Mouse (Mus musculus) midbrain, embryonic 14.5 days (tissue): ENCODE measurements at regions not wholly inside any gene's neighbourhood (a gene's known extent, or its start where the extent isn't known, plus 50 kb on each side); places are given as distances from the start of the nearest gene placed in this dataset.

Source experiments
- ATAC-seq: fragments of 200-750 bp; cut with Nextera tagmentation; 2 replicates; pipeline ENCODE4 v1.8.0; 2017; ENCODE audit warnings: moderate number of reproducible peaks, moderate library complexity; ENCODE audit not compliant: low FRiP score, low TSS enrichment
- DNase-seq: peaks from one replicate; pipeline ENCODE4 v3.0.0-alpha.2; 2015
- H3K27ac ChIP-seq: fragments of 300-500 bp; sonication (generic); replicated peaks from 2 replicates; pipeline ENCODE4 v1.5.1; 2014; ENCODE audit warnings: mild to moderate bottlenecking, low read depth, low read length, moderate library complexity
- H3K27me3 ChIP-seq: fragments of 300-500 bp; sonication (generic); 2 replicates; pipeline ENCODE4 v1.6.1; 2014; ENCODE audit warnings: low read length, control low read depth, mixed read lengths; ENCODE audit not compliant: control insufficient read depth, insufficient read depth
- H3K36me3 ChIP-seq: fragments of 300-500 bp; sonication (generic); 2 replicates; pipeline ENCODE4 v1.6.1; 2014; ENCODE audit warnings: low read length, control low read depth; ENCODE audit not compliant: control insufficient read depth, insufficient read depth
- H3K4me1 ChIP-seq: fragments of 300-500 bp; sonication (generic); 2 replicates; pipeline ENCODE4 v1.6.1; 2014; ENCODE audit warnings: mild to moderate bottlenecking, antibody characterized with exemption, low read length, control low read depth; ENCODE audit not compliant: control insufficient read depth, insufficient read depth
- H3K4me2 ChIP-seq: fragments of 300-500 bp; sonication (generic); 2 replicates; pipeline ENCODE4 v1.6.1; 2014; ENCODE audit warnings: mild to moderate bottlenecking, low read length, moderate library complexity
- H3K4me3 ChIP-seq: fragments of 300-500 bp; sonication (generic); replicated peaks from 2 replicates; pipeline ENCODE4 v1.5.1; 2014; ENCODE audit warnings: low read depth, low read length
- H3K9ac ChIP-seq: fragments of 300-500 bp; sonication (generic); replicated peaks from 2 replicates; pipeline ENCODE4 v1.6.1; 2014; ENCODE audit warnings: mild to moderate bottlenecking, low read length, moderate library complexity
- H3K9me3 ChIP-seq: fragments of 300-500 bp; sonication (generic); 2 replicates; pipeline ENCODE4 v1.6.1; 2016; ENCODE audit warnings: low read length, control low read depth, mixed read lengths; ENCODE audit not compliant: control insufficient read depth
- WGBS: fragments of 180-500 bp; shearing (Covaris S2); extraction: QIAGEN DNeasy Blood & Tissue Kit; methylation state at CpG from one replicate; pipeline ENCODE4 v1.1.7; 2014; 5-methylcytosine and 5-hydroxymethylcytosine counted together

DNA sequence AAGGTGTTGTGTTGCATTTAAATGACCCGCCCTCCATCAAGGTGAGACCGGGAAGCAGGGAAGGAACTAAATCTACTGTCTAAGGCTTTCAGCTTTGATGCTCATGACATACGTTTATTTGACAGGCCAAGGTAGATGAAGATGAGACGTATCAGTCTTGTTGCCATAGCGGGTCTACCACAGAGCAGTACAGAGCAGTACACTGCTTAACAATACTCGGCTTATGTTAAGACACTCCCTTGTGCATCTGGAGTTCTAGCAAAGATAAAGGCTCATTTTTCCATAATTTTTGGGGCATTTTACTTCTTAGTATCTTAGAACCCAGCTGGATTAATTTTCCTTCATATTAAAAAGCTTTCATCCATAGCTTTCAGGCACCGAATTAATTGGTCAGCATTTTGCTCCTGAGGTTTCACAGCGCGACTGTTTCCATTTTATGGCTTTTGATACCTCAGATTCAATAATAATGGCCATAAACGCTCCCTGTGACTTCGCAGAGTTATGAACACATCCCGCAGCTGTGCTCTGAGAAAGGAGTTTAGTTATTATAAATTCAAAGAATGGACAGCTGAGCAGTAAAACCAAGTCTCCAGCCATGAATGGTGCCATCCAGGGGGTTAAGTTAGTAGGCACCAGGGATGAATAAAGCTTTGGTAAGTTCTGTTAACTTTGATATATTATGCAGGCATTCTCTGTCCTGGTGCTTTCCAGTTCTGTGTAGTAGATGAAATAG, 85.0 kb upstream of the Pld5 start:
- Histone ChIP-seq H3K4me3 (no peak overlapping the region), H3K4me1 (peaks cover 17% of the 10 kb centered on the region; the same call in 1 of the 2 replicates), H3K27ac (no peak overlapping the region), H3K27me3 (no peaks in the 10 kb centered on the region), H3K36me3 (no peaks in the 10 kb centered on the region), H3K9ac (no peak overlapping the region), H3K9me3 (no peaks in the 10 kb centered on the region), H3K4me2 (no peak overlapping the region)
- 78% methylated on average over 12 of the region's 12 CpGs for WGBS
- DNase-seq, result no peak
- no peak for ATAC-seq

DNA sequence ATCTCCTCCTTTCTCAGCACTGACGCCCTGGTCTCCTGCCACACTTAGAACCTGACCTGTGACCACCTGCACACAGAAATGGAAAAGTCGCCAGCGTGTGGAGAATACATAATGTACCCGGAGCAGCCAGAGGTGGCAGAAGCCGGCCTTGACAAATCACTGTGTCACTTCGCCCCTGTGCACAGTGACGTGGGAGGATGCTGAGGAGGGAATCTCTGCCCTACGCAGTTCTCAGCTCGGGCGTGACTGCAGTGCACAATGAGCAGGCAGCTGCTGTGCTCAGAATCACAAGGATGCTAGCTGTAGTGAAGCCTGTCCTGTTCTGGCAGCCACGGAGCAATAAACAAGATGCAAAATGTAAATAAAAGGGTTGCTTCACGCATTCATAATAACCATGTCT, 80.2 kb upstream of the Pld5 start:
- 18% methylated on average over 12 of the region's 12 CpGs for whole genome bisulfite sequencing
- H3K9ac ChIP-seq, result peak overlapping the region; percentile 24; the same call in 1 of the 2 replicates
- no peak overlapping the region for H3K4me3 ChIP-seq
- H3K27ac ChIP-seq, result peak overlapping the region; percentile 66
- H3K4me2 ChIP-seq, result peak overlapping the region; percentile 41
- no peaks in the 10 kb centered on the region for H3K27me3 ChIP-seq
- H3K36me3 ChIP-seq, result no peaks in the 10 kb centered on the region
- DNase-seq, result peak; percentile 84
- no peaks in the 10 kb centered on the region for H3K9me3 ChIP-seq
- ATAC-seq, result peak; percentile 91
- H3K4me1 ChIP-seq, result peaks cover 21% of the 10 kb centered on the region; the same call in 1 of the 2 replicates

DNA sequence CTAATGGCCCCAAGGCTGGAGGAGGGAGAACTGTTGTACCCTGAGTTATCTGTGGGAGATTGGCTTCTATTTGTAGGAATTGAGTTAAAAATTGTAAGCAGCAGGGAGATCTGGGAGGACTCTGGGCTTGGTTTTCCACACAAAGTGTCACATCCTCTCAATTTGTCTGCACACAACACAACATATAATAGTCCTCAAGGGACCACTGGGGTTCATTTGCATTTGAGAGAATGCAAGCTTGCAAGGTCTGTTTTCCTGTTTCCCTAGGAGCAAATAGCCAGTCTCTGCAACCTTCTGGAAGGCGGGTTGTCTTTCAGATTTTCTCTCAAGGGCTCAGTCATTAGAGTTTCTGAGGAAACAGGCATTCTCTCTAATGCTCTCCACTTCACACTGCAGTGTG, 79.8 kb upstream of the Pld5 start:
- Histone ChIP-seq H3K4me1 (peaks cover 21% of the 10 kb centered on the region; the same call in 1 of the 2 replicates), H3K27ac (peak overlapping the region; percentile 66), H3K9ac (peak overlapping the region; percentile 24; the same call in 1 of the 2 replicates), H3K36me3 (no peaks in the 10 kb centered on the region), H3K4me2 (peak overlapping the region; percentile 41), H3K4me3 (no peak overlapping the region), H3K9me3 (no peaks in the 10 kb centered on the region), H3K27me3 (no peaks in the 10 kb centered on the region)
- 38% methylated on average over 1 of the region's 1 CpGs for WGBS
- ATAC-seq (peak; percentile 9; the same call in 1 of the 2 replicates), DNase-seq (peak; percentile 54)

DNA sequence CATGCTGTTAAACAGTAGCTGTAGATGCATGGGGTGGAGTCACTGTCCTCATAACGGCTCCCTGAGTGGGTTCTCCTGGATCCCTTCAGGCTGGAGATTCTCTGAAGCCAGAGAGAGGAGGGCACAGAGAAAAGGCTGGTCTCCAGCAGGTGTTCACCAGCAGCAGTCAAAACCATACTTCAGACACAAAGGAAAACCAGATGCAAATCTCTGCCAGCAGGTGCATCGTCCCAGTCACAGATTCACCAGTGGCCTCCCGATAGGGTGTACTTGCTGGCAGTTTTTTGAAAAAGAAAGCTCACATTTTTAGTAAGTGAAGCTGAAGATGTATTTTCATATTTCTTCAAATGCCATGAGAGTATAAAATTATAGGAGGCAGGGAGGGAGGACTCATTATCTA, 77.6 kb upstream of the Pld5 start:
- WGBS, result 75% methylated on average over 3 of the region's 3 CpGs
- Histone ChIP-seq H3K4me2 (no peak overlapping the region), H3K4me3 (no peak overlapping the region), H3K9me3 (no peaks in the 10 kb centered on the region), H3K27me3 (no peaks in the 10 kb centered on the region), H3K9ac (no peak overlapping the region), H3K36me3 (no peaks in the 10 kb centered on the region), H3K4me1 (peaks cover 21% of the 10 kb centered on the region; the same call in 1 of the 2 replicates), H3K27ac (no peak overlapping the region)
- DNase-seq (no peak), ATAC-seq (no peak)

DNA sequence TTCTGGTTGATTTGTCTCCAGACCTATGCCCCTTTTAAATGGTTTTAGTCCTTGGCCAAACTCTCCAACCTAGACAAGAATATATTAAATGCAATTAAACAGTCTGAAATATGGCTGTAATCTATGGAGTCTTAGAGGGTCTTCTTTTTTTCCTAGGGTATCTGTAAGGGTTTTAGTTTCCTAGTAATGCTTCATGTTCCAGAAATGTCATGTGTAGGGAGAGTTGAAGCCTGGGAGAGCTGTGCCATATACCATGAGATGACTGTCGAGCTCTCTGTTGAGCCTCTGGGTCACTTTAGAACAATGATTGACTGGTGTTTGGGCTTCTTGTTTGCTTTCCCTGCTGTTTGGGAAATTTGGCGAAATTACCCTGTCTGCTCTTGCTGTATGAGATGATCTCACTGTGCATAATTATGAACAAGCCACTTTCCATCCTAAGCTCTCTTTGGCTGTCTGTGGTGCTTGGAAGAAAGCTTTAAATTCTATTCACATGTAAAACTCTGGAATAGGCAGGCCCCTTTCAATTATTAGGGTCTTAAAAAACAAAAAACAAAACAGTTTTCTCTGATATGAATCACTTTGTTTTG, 74.9 kb upstream of the Pld5 start:
- no peak overlapping the region for H3K4me3 ChIP-seq
- no peak for DNase-seq
- WGBS, result 46% methylated on average over 2 of the region's 2 CpGs

DNA sequence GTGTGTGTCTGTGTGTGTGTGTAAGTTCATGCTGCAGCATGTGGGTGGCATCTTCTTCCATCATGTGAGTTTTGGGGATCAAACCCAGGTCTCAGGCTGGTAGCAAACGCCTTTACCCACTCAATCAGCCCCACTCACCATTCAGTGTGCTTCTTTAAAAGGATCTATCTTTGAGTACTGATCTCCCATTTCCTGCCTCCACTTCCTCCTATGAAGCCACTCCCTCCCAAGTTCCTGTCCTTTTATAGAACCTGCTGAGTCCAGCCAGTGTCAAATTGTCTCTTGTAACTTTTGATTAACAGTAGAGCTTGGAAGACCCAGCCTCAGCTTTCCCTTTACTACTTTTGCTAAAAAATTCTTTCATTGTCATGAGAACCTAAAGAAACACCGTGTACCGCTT, 73.0 kb upstream of the Pld5 start:
- no peaks in the 10 kb centered on the region for H3K27me3 ChIP-seq
- no peaks in the 10 kb centered on the region for H3K36me3 ChIP-seq
- ATAC-seq, result no peak
- no peak overlapping the region for H3K27ac ChIP-seq
- WGBS, result 85% methylated on average over 3 of the region's 3 CpGs
- no peak overlapping the region for H3K4me2 ChIP-seq
- H3K9me3 ChIP-seq, result no peaks in the 10 kb centered on the region
- no peaks in the 10 kb centered on the region for H3K4me1 ChIP-seq
- DNase-seq, result no peak
- no peak overlapping the region for H3K9ac ChIP-seq
- H3K4me3 ChIP-seq, result no peak overlapping the region

More for the DNA sequence above, 74.9 kb upstream of the Pld5 start:
- no peaks in the 10 kb centered on the region for H3K36me3 ChIP-seq
- no peaks in the 10 kb centered on the region for H3K27me3 ChIP-seq
- no peak overlapping the region for H3K9ac ChIP-seq
- no peaks in the 10 kb centered on the region for H3K9me3 ChIP-seq
- ATAC-seq, result no peak
- no peak overlapping the region for H3K4me2 ChIP-seq
- H3K27ac ChIP-seq, result no peak overlapping the region
- peaks cover 2% of the 10 kb centered on the region; the same call in 1 of the 2 replicates for H3K4me1 ChIP-seq

DNA sequence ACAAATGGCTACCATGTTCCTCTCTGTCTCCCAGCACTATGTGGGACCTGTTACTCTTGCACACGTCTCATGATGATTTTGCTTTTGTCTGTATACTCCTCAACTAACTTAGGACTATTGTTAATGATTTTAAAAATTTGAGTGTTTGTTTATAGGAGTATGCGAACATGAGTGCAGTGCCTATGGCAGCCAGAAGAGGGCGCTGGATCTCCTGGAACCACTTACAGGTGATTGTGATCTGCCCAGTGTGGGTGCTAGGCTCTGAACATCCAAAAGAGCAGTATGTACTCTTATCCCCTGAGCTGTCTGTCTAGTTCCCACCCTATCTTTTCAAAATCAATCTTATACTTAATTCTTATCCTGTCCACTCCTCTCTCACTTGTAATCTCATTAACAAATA, 56.2 kb upstream of the Pld5 start:
- no peak overlapping the region for H3K27ac ChIP-seq
- H3K36me3 ChIP-seq, result no peaks in the 10 kb centered on the region
- no peak for DNase-seq
- no peaks in the 10 kb centered on the region for H3K9me3 ChIP-seq
- no peaks in the 10 kb centered on the region for H3K4me1 ChIP-seq
- 76% methylated on average over 3 of the region's 3 CpGs for WGBS
- ATAC-seq, result no peak
- H3K4me3 ChIP-seq, result no peak overlapping the region
- H3K4me2 ChIP-seq, result no peak overlapping the region
- no peak overlapping the region for H3K9ac ChIP-seq
- H3K27me3 ChIP-seq, result no peaks in the 10 kb centered on the region
